Mouse (Mus musculus) megakaryocyte-erythroid progenitor cell, adult 5-6 weeks (primary cell): ENCODE results near the gene Ube2cbp. TPM values are rescaled to one million over a fixed set of nuclear protein-coding genes. Genes with fewer than 3 reads are reported as not detected.

Experiments used
- total RNA-seq, 2 experiments: library from RNA; stranded (forward) in 1 of 2; stranded (reverse) in 1 of 2; fragments of 200-1000, 215-1000 nt in 1 of 2; fragments of >200 nt in 1 of 2; fragmentation: Nextera tagmentation in 1 of 2; gene quantifications; 2 replicates each; pipeline ENCODE4 v1.2.3; 2014 to 2017

Ube2cbp gene
- total RNA-seq, 2 experiments from 2014 or later, result 5.9 to 6.2 TPM

Other genes starting within 250 kb of the Ube2cbp start
- 39.6 and 54.6 TPM in 2 replicates for gene Dop1a, start 2.2 kb upstream of the Ube2cbp start, total RNA-seq (2014; fragmentation: Nextera tagmentation)
- gene Dop1a, start 2.2 kb upstream of the Ube2cbp start, total RNA-seq (2017), result 24.3 and 29.9 TPM in 2 replicates
- gene Pgm3, start 106.9 kb upstream of the Ube2cbp start, total RNA-seq (2014; fragmentation: Nextera tagmentation), result 4.7 and 11.3 TPM in 2 replicates
- 7.3 and 14.8 TPM in 2 replicates for gene Pgm3, start 106.9 kb upstream of the Ube2cbp start, total RNA-seq (2017)
- 1.2 TPM in 1 of 2 replicates, not detected in the other for gene Rwdd2a, start 107.0 kb upstream of the Ube2cbp start, total RNA-seq (2014; fragmentation: Nextera tagmentation)
- gene Rwdd2a, start 107.0 kb upstream of the Ube2cbp start, total RNA-seq (2017), result 1.1 TPM in 1 of 2 replicates, not detected in the other
- 0.17 TPM in 1 of 2 replicates, not detected in the other for gene Me1, start 231.0 kb upstream of the Ube2cbp start, total RNA-seq (2014; fragmentation: Nextera tagmentation)
- not detected in 2 replicates for gene Me1, start 231.0 kb upstream of the Ube2cbp start, total RNA-seq (2017)